Mouse (Mus musculus) E14TG2a.4 (cell line): ENCODE results near the gene Tas2r138.
A peak's percentile ranks its signal among the peaks of the same experiment; 100 is the strongest.
"Not testable (repeated sequence)": the region's sequence is repeated elsewhere in the genome, so short reads cannot be mapped to it uniquely, and the experiment has no call there.

Experiments used
- H3K27me3 ChIP-seq: 2 replicates; pipeline ENCODE4 v1.6.1; 2014; ENCODE audit warnings: low read length, control low read depth; ENCODE audit not compliant: insufficient read depth
- H3K36me3 ChIP-seq: 2 replicates; pipeline ENCODE4 v1.6.1; 2014; ENCODE audit warnings: low read length, control low read depth; ENCODE audit not compliant: insufficient read depth
- H3K4me1 ChIP-seq: replicated peaks from 2 replicates; pipeline ENCODE4 v1.6.1; 2014; ENCODE audit warnings: low read depth, low read length, control low read depth
- H3K4me3 ChIP-seq: replicated peaks from 2 replicates; pipeline ENCODE4 v1.5.1; 2014; ENCODE audit warnings: mild to moderate bottlenecking, low read length
- H3K9me3 ChIP-seq: 2 replicates; pipeline ENCODE4 v1.6.1; 2014; ENCODE audit warnings: low read length, control low read depth
- CTCF ChIP-seq: conservative IDR thresholded peaks from 2 replicates; pipeline ENCODE4 v1.5.1; 2014; ENCODE audit warnings: low read length
- NANOG ChIP-seq: IDR thresholded peaks from 2 replicates; pipeline ENCODE4 v1.6.1; 2014; ENCODE audit warnings: borderline replicate concordance, low read length, mixed read lengths
- POU5F1 ChIP-seq: IDR thresholded peaks from 2 replicates; pipeline ENCODE4 v1.6.1; 2014; ENCODE audit warnings: low read length, borderline replicate concordance

The Tas2r138 gene

DNA sequence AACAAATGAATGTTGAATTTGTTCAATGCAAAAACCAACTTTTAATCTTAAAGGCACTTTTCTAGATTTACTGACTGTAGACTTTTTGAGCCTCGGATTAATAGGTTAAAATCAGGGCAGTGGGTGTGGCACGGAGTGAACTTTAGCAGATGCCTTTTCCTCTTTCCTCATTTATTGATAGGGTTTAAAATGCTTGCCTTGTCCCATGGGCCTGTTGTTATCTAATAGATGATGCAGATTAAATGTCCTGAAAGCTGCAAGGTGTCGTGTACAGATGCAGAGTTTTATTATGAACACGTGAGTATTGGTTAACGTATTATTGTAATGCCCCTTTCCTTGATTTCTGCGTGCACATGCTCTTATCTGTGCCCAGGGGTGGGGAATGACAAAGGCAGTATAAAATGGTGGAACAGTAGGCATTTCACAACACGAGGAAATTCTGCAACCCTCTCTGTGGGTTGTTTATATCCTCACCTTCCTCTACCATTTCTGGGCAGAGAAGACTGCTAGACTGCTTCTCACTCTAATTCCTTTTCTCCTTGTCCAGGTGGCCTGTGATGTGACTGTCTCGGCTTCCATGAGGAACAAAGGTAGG lies 15.4 kb upstream of the Tas2r138 start, which contains the start of gene Mgam:
Gene Mgam, plus strand, starts transcription at position 426 of the 595 bp plus-strand sequence.
- H3K27me3 ChIP-seq = no peaks in the 10 kb centered on the region
- no peak within 1 kb of the TSS for H3K4me3 ChIP-seq
- H3K9me3 ChIP-seq = no peaks in the 10 kb centered on the region
- no peaks in the 10 kb centered on the region for H3K4me1 ChIP-seq
- TF ChIP-seq CTCF = no peak
- no peak for TF ChIP-seq NANOG
- no peak for TF ChIP-seq POU5F1
- no peaks in the 10 kb centered on the region for H3K36me3 ChIP-seq

DNA sequence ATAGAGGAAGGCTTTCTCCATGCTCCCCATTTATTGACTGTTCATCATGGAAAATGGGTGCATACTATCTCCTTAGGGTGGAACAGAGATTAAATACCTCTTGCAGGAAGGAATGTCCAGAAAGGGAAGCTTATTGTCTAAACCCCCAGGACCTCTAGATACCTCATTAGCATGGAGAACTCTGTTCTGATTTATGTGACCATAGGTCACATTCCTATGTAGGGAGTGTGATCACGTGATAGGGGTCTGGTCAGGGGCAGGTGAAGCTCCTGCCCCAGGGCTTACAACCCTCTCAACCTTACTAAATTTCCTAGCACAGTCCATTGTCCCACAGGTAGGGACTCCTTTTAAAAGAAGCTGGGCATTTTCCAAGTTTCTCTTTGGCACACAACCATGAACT lies 13.0 kb upstream of the Tas2r138 start:
- TF ChIP-seq CTCF (no peak), POU5F1 (no peak), NANOG (no peak)

DNA sequence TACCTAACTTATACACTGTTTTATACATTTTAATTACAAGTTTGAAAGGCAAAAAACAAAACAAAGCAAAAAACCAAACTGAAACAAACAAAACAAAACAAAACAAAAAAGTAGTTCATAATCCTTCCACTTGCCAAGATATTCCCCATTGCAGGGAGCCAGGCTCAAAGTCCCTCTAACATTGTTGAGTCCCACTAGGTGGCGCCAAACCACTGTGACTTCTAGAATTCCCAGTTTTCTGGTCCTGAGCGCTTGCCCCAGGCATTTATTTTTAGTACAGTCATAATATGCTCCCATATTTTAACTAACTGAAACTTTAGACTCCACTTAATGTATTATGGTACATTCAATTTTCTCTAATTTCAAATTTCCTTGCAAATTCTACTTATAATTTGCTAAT lies 4.9 kb upstream of the Tas2r138 start:
- H3K4me3 ChIP-seq = no peak overlapping the region

More for the DNA sequence above, 13.0 kb upstream of the Tas2r138 start:
- H3K9me3 ChIP-seq = no peaks in the 10 kb centered on the region
- no peak overlapping the region for H3K4me3 ChIP-seq
- H3K27me3 ChIP-seq = no peaks in the 10 kb centered on the region
- no peaks in the 10 kb centered on the region for H3K4me1 ChIP-seq
- no peaks in the 10 kb centered on the region for H3K36me3 ChIP-seq

DNA sequence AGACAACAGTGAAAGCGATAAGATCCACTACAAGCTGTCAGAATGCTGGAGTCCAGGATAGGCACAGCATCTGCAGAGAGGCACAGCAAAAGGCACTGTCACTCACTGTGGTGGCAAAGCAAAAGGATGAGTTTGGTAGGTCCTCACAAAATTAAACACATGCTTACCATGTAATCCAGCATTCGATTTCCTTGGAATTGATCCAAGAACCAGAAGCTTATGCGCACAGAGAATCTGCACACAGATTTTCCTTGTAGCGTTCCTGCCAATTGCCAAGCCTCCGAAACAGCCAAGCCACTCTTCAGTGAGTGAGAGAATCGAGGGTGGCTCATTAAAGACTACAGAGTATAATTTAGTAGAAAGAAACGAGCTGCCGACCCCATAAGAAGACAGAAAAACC lies 2.9 kb downstream of the Tas2r138 start:
- no peaks in the 10 kb centered on the region for H3K9me3 ChIP-seq
- no peak overlapping the region for H3K4me3 ChIP-seq
- TF ChIP-seq CTCF (no peak), POU5F1 (no peak), NANOG (no peak)
- H3K4me1 ChIP-seq = no peaks in the 10 kb centered on the region
- no peaks in the 10 kb centered on the region; the same call in 1 of the 2 replicates for H3K27me3 ChIP-seq
- H3K36me3 ChIP-seq = no peaks in the 10 kb centered on the region

More for the DNA sequence above, 4.9 kb upstream of the Tas2r138 start:
- no peaks in the 10 kb centered on the region for H3K27me3 ChIP-seq
- no peaks in the 10 kb centered on the region for H3K4me1 ChIP-seq
- no peaks in the 10 kb centered on the region for H3K36me3 ChIP-seq
- TF ChIP-seq NANOG (no peak), CTCF (peak; percentile 70), POU5F1 (no peak)
- H3K9me3 ChIP-seq = no peaks in the 10 kb centered on the region

DNA sequence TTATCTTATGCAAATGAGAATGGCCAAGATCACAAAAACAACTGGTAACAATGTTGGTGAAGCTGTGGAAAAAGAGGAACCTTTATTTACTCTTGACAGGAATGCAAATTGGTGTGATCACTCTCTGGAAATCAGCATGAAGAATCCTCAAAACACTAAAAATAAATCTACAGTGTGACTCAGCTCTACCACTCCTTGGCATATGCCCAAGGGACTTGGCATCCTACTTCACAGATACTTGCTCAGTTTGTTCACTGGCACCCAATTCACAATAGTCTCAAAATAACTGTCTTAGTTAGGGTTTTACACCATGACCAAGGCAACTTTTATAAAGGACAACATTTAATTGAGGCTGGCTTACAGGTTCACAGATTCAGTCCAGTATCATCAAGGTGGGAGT lies 5.7 kb downstream of the Tas2r138 start:
- H3K27me3 ChIP-seq = no peaks in the 10 kb centered on the region
- TF ChIP-seq NANOG (no peak), CTCF (no peak), POU5F1 (no peak)
- H3K9me3 ChIP-seq = no peaks in the 10 kb centered on the region
- H3K36me3 ChIP-seq = no peaks in the 10 kb centered on the region
- no peaks in the 10 kb centered on the region for H3K4me1 ChIP-seq
- H3K4me3 ChIP-seq = no peak overlapping the region

DNA sequence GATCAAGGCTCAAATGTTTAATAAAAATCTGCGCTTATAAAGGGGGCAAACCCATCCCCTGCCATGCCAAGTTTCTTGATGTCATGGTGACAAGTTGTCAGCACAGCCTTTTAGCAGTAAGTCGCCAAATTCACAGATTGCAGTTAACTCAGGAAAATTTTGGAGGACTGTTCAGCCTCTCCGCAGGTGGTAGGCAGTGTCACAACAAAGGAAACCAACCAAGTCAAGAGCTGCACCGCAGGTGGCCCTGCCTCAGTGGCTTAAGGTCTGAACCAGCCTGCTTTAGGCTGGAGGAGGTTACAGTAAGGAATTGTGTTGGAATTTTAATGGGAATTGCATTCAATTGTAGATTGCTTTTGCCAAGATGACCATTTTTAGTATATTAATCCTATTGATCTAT lies 14.6 kb downstream of the Tas2r138 start:
- not testable (repeated sequence) for H3K4me1 ChIP-seq, H3K27me3 ChIP-seq, H3K4me3 ChIP-seq, H3K36me3 ChIP-seq, H3K9me3 ChIP-seq

DNA sequence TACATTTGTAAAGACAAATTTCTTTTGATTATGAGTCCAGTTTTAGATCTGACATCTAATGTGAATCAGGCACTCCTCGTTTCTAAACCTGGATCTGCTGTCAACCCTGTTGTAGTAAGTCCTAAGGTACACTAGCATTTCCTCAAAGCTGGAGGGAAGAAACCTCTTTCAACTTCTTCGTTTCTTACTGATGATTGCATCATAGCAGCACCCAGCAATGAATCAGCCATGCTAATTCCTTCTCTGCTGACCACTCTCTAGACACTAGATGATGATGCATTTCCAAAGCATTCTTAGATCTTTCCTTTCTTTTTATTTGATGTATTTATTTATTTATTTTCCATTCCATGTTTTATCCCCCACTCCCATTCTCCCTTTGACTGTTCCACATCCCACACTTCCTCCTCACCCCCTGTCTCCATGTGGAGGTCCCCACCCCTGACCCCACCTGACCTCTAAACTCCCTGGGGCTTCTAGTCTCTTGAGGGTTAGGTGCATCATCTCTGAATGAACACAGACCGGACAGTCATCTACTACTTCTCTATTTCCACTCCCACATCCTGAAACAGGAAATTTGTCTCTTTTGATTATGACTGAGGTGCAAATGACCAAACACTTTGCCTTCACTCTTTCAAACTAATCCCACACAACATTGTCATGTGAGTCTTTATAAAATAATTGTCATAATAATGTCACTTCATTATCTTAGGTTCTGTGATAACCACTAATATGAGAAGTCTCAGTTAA lies 18.1 kb downstream of the Tas2r138 start:
- Histone ChIP-seq H3K27me3 (no peaks in the 10 kb centered on the region), H3K36me3 (no peaks in the 10 kb centered on the region), H3K9me3 (no peaks in the 10 kb centered on the region), H3K4me1 (peaks cover 4% of the 10 kb centered on the region; the same call in 1 of the 2 replicates), H3K4me3 (no peak overlapping the region)
- TF ChIP-seq CTCF (no peak), POU5F1 (no peak), NANOG (no peak)

DNA sequence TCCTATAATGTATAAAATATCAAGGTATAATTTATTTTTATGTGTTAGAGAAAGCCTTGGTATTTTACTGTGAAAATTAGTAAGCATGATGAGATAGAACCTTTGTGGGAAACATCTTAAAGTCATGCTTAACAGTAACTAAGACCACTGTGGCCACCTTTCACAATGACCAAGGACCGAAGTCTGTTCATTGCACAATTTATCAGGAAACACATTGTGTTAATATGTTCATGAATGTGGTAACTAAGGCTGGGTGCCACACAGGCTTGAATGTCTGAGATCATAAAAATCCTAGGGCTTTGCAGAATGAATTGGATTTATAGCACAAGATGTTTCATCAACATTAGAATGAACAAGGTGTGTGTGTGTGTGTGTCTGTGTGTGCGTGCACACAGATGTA lies 24.8 kb downstream of the Tas2r138 start:
- no peaks in the 10 kb centered on the region for H3K27me3 ChIP-seq
- H3K4me1 ChIP-seq = no peaks in the 10 kb centered on the region
- no peaks in the 10 kb centered on the region for H3K9me3 ChIP-seq
- no peak for TF ChIP-seq CTCF
- no peak for TF ChIP-seq POU5F1
- no peak for TF ChIP-seq NANOG
- H3K36me3 ChIP-seq = no peaks in the 10 kb centered on the region
- no peak overlapping the region for H3K4me3 ChIP-seq

DNA sequence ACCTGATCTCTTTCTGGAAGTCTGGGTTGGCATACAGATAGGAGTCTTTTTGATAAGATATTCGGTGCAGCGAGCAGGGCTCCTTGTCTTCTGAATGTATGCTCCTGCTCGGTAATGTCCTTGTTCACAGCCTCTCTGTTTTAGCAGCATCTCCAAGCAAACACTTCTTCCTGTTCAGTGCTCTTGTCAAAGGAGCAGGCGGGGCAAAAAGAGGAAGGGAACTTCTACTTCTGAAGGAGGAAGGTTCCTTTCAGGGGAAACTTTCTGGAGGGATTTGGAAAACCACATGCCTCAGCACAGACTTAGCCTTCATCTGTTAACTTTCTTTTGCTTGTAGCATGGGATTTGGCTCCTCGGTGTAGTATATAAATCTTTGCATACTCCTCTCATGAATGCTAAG lies 27.5 kb downstream of the Tas2r138 start, which contains the start of gene Clec5a:
Gene Clec5a, minus strand, starts transcription at position 177 of the 400 bp plus-strand sequence.
- Histone ChIP-seq H3K36me3 (no peaks in the 10 kb centered on the region), H3K4me1 (no peaks in the 10 kb centered on the region), H3K27me3 (no peaks in the 10 kb centered on the region), H3K9me3 (no peaks in the 10 kb centered on the region), H3K4me3 (no peak within 1 kb of the TSS)
- TF ChIP-seq NANOG = no peak
- no peak for TF ChIP-seq POU5F1
- no peak for TF ChIP-seq CTCF
